Mouse (Mus musculus) testis, adult 2 months (tissue): ENCODE data around the gene Mrgpra2a. TPM values are rescaled to one million over a fixed set of nuclear protein-coding genes. Genes with fewer than 3 reads are reported as not detected.

ENCODE experiments used
- H3K27ac ChIP-seq: fragments of 200-500 bp; 2 replicates; pipeline ENCODE4 v1.5.1; 2012; ENCODE audit warnings: low read depth, low read length; ENCODE audit not compliant: control insufficient read depth, insufficient read depth
- H3K27me3 ChIP-seq: fragments of 200-500 bp; 2 replicates; pipeline ENCODE4 v1.6.1; 2012; ENCODE audit warnings: mild to moderate bottlenecking, low read length, moderate library complexity; ENCODE audit not compliant: control insufficient read depth, insufficient read depth
- H3K36me3 ChIP-seq: fragments of 200-500 bp; 2 replicates; pipeline ENCODE4 v1.6.1; 2012; ENCODE audit warnings: mild to moderate bottlenecking, low read length; ENCODE audit not compliant: control insufficient read depth, insufficient read depth
- H3K4me1 ChIP-seq: fragments of 200-500 bp; 2 replicates; pipeline ENCODE4 v1.6.1; 2012; ENCODE audit warnings: low read length; ENCODE audit not compliant: control insufficient read depth, insufficient read depth
- H3K4me3 ChIP-seq: fragments of 200-500 bp; 2 replicates; pipeline ENCODE4 v1.5.1; 2012; ENCODE audit warnings: low read depth, mild to moderate bottlenecking, low read length, moderate library complexity, mixed read lengths; ENCODE audit not compliant: control insufficient read depth
- CTCF ChIP-seq: fragments of 200-500 bp; IDR thresholded peaks from 2 replicates; pipeline ENCODE4 v1.5.1; 2012; ENCODE audit warnings: low read depth, mild to moderate bottlenecking, inconsistent platforms, low read length, moderate library complexity; ENCODE audit not compliant: control insufficient read depth, insufficient read depth, insufficient replicate concordance
- POLR2A ChIP-seq: fragments of 200-500 bp; IDR thresholded peaks from 2 replicates; pipeline ENCODE4 v1.6.1; 2012; ENCODE audit warnings: low read depth, mild to moderate bottlenecking, inconsistent platforms, low read length, moderate library complexity; ENCODE audit not compliant: control insufficient read depth
- polyA plus RNA-seq: library from polyadenylated mRNA; depleted of rRNA; stranded (reverse); fragments of >200 nt; gene quantifications from 2 replicates; pipeline ENCODE4 v1.2.3, GENCODE M21; 2012; rRNA removed

Gene Mrgpra2a
- polyA plus RNA-seq, 1 experiment, result 0.23 TPM

DNA sequence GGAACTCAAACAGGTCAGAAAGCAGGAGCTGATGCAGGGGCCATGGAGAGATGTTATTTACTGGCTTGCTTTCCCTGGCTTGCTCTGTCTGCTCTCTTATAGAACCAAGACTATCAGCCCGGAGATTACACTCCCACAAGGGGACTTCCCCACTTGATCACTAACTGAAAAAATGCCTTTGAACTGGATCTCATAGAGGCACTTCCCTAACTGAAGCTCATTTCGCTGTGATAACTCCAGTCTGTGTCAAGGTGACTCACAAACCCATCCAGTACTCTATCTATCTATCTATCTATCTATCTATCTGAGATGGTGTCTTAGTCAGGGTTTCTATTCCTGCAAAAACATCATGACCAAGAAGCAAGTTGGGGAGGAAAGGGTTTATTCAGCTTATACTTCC lies 41.3 kb downstream of the Mrgpra2a start:
- Histone ChIP-seq H3K4me1 (no peaks in the 10 kb centered on the region), H3K27me3 (no peaks in the 10 kb centered on the region), H3K36me3 (no peaks in the 10 kb centered on the region), H3K27ac (no peak overlapping the region), H3K4me3 (no peak overlapping the region)
- TF ChIP-seq CTCF (no peak), POLR2A (no peak)

- no peak for TF ChIP-seq POLR2A
- TF ChIP-seq CTCF, result no peak
- Histone ChIP-seq H3K36me3 (no peaks in the 10 kb centered on the region), H3K27ac (no peak overlapping the region), H3K4me1 (no peaks in the 10 kb centered on the region), H3K27me3 (no peaks in the 10 kb centered on the region), H3K4me3 (no peak overlapping the region)
These were observed 42.4 kb downstream of the Mrgpra2a start for GRCm38 (mm10) chr7:47409545-47409944.

GRCm38 (mm10) chr7:47401125-47401524 lies 50.8 kb downstream of the Mrgpra2a start:
- H3K4me1 ChIP-seq, result no peaks in the 10 kb centered on the region
- no peaks in the 10 kb centered on the region for H3K36me3 ChIP-seq
- H3K4me3 ChIP-seq, result no peak overlapping the region
- TF ChIP-seq POLR2A (no peak), CTCF (no peak)
- no peak overlapping the region for H3K27ac ChIP-seq
- H3K27me3 ChIP-seq, result no peaks in the 10 kb centered on the region

Other genes starting within 250 kb of the Mrgpra2a start
- gene Mrgpra6, start 247.2 kb downstream of the Mrgpra2a start, polyA plus RNA-seq, result not detected in 2 replicates
- gene Mrgpra9, start 199.3 kb downstream of the Mrgpra2a start, polyA plus RNA-seq, result not detected in 2 replicates
- not detected in 2 replicates for gene Mrgpra1, start 97.9 kb downstream of the Mrgpra2a start, polyA plus RNA-seq
- gene Mrgpra2b, start 76.7 kb upstream of the Mrgpra2a start, polyA plus RNA-seq, result 2.7 and 2.9 TPM in 2 replicates
- gene Mrgpra3, start 149.2 kb upstream of the Mrgpra2a start, polyA plus RNA-seq, result not detected in 2 replicates